Mouse (Mus musculus): ENCODE data around the gene Ptprn2. TPM values are rescaled to one million over a fixed set of nuclear protein-coding genes. Genes with fewer than 3 reads are reported as not detected.

Ptprn2 gene
- polyA plus RNA-seq, 1 experiment from 2014 or later = 0.19 TPM

DNA sequence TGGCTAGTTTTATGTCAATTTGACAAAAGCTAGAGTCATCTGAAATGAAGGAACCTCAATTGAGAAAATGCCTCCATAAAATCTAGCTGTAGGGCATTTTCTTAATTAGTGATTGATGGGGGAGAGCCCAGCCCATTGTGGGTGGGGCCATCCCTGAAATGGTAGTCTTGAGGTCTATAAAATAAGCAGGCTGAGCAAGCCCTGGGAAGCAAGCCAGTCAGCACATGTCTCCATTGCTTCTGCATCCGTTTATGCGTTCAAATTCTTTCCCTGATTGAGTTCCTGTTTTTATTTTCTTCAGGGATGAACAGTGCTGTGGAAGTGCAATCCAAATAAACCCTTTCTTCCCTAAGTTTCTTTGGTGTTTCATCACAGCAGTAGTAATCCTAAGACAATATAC, 152.0 kb downstream of the Ptprn2 start:
- Histone ChIP-seq H3K36me3 (ENCODE audit: control insufficient read depth, insufficient read depth, low read length) (no peaks in the 10 kb centered on the region), H3K4me2 (ENCODE audit: low read depth, low read length) (no peak overlapping the region), H3K27ac (ENCODE audit: low read length) (no peak overlapping the region), H3K9ac (ENCODE audit: low read length) (no peak overlapping the region), H3K4me3 (ENCODE audit: low read length) (no peak overlapping the region), H3K4me1 (replicated peaks; ENCODE audit: control insufficient read depth, insufficient read depth, low read length) (no peaks in the 10 kb centered on the region), H3K9me3 (ENCODE audit: control insufficient read depth, low read length) (no peaks in the 10 kb centered on the region), H3K27me3 (ENCODE audit: control insufficient read depth, insufficient read depth, low read depth, low read length) (no peaks in the 10 kb centered on the region)
- no peak for ATAC-seq (ENCODE audit: low read depth)
- WGBS = 67% methylated on average over 2 of the region's 2 CpGs

DNA sequence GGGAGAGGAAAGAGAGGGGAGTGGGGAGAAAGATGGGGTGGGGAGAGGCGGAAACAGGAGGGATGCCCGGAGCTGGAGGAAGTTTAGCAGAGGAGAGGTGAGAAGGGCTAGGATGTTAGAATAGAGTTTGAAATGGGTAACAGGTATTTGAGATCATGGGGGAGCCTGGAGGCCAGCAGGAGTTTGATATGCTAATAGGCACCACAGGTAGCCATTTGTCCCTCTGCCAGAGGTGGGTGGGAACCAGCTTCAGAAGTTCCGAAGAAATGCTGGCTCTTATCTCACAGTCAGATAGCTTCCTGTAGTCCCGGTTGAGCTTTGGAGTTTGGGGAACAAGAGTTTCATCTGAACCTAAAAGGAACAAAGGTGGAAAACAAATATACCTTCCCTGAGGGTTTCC, 155.4 kb downstream of the Ptprn2 start:
- H3K4me1 ChIP-seq (replicated peaks; ENCODE audit: control insufficient read depth, insufficient read depth, low read length) = no peaks in the 10 kb centered on the region
- no peaks in the 10 kb centered on the region for H3K27me3 ChIP-seq (ENCODE audit: control insufficient read depth, insufficient read depth, low read depth, low read length)
- no peak overlapping the region for H3K27ac ChIP-seq (ENCODE audit: low read length)
- ATAC-seq (ENCODE audit: low read depth) = no peak
- H3K36me3 ChIP-seq (ENCODE audit: control insufficient read depth, insufficient read depth, low read length) = no peaks in the 10 kb centered on the region
- WGBS = 6% methylated on average over 4 of the region's 4 CpGs
- no peak overlapping the region for H3K9ac ChIP-seq (ENCODE audit: low read length)
- no peak overlapping the region for H3K4me2 ChIP-seq (ENCODE audit: low read depth, low read length)
- H3K9me3 ChIP-seq (ENCODE audit: control insufficient read depth, low read length) = no peaks in the 10 kb centered on the region
- H3K4me3 ChIP-seq (ENCODE audit: low read length) = no peak overlapping the region

DNA sequence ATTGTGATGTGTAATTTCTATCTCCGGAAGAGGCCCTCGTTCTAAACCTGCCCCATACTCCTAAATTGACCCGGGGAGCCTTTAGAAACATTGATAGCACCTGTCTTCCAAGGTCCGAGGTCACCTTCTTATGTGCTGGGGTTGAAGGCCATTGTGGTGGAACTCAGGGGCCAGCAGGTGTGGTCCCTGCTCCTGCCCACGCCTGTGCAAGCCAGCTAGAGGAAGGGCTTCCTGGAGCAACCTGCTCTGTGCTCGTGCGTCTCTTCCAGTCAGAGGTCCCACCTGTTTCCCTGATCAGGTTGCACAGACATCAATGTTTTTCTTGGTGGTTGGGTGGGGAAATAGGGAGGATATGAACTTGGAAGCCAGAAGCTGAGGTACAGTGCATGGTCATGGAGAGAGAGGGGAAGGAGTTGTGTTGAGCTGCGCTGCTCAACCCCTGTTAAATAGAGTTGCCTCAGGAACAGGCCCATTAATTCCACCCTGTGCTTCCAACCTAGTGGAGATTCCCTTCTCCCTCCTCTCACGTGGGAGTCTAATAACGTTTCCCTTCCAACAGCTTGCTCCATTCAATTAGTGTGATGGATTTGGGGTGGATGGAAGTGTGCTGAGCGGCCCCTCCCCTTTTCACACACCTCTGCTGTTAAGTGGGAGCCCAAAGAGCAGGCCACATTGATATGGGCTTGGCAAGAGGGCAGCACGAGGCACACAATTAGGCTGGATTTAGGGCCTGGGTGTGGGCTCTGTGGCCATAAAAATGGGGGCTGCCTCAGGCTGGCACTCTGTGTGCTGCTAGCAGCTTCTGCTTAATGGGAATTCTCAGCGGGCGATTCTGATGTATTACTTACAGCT, 156.0 kb downstream of the Ptprn2 start:
- Histone ChIP-seq H3K9ac (ENCODE audit: low read length) (no peak overlapping the region), H3K4me1 (replicated peaks; ENCODE audit: control insufficient read depth, insufficient read depth, low read length) (no peaks in the 10 kb centered on the region), H3K4me2 (ENCODE audit: low read depth, low read length) (no peak overlapping the region), H3K9me3 (ENCODE audit: control insufficient read depth, low read length) (no peaks in the 10 kb centered on the region), H3K27me3 (ENCODE audit: control insufficient read depth, insufficient read depth, low read depth, low read length) (no peaks in the 10 kb centered on the region), H3K4me3 (ENCODE audit: low read length) (no peak overlapping the region), H3K27ac (ENCODE audit: low read length) (no peak overlapping the region), H3K36me3 (ENCODE audit: control insufficient read depth, insufficient read depth, low read length) (no peaks in the 10 kb centered on the region)
- WGBS = 25% methylated on average over 14 of the region's 14 CpGs
- ATAC-seq (ENCODE audit: low read depth) = no peak

DNA sequence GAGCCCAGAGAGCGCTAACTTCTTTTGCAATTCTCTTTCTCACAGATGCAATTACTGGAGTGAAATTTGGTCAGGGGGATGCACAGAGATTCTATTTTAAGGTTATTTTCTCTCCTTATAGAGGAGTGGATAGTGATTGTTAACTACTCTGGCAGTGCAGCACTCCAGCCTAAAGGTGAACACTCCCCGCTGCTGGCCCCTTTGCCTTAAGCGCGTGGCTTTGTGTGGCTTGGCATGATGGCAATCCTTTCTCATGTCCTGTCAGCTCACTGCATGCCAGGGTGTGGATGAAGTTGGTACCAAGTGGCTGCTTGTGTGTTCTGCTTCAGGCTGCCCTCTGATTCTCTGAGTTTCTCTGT, 156.7 kb downstream of the Ptprn2 start:
- Histone ChIP-seq H3K27me3 (ENCODE audit: control insufficient read depth, insufficient read depth, low read depth, low read length) (no peaks in the 10 kb centered on the region), H3K9ac (ENCODE audit: low read length) (no peak overlapping the region), H3K27ac (ENCODE audit: low read length) (no peak overlapping the region), H3K4me1 (replicated peaks; ENCODE audit: control insufficient read depth, insufficient read depth, low read length) (no peaks in the 10 kb centered on the region), H3K36me3 (ENCODE audit: control insufficient read depth, insufficient read depth, low read length) (no peaks in the 10 kb centered on the region), H3K9me3 (ENCODE audit: control insufficient read depth, low read length) (no peaks in the 10 kb centered on the region), H3K4me3 (ENCODE audit: low read length) (no peak overlapping the region), H3K4me2 (ENCODE audit: low read depth, low read length) (no peak overlapping the region)
- WGBS = 68% methylated on average over 4 of the region's 4 CpGs
- ATAC-seq (ENCODE audit: low read depth) = no peak

DNA sequence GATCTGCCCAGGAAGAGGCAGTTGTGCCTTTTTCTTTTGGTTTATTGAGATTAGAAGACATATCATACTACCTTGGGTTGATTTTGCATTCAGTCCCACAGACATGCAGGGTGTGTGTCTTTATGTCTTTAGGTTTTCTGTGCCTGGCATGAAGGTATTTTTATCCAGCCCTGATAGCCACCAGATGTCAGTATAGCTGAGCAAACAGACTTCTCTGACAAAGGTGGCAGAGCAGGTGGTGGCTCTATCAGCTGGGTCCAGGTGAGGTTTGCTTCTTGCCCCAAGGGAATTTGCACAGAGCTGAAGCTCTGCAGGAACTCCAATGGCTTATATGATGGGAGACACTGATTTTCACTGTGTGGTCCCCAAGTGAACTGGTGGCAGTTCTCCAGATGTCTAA, 161.3 kb downstream of the Ptprn2 start:
- Histone ChIP-seq H3K27ac (ENCODE audit: low read length) (no peak overlapping the region), H3K4me2 (ENCODE audit: low read depth, low read length) (no peak overlapping the region), H3K36me3 (ENCODE audit: control insufficient read depth, insufficient read depth, low read length) (no peaks in the 10 kb centered on the region), H3K9ac (ENCODE audit: low read length) (no peak overlapping the region), H3K9me3 (ENCODE audit: control insufficient read depth, low read length) (no peaks in the 10 kb centered on the region), H3K4me3 (ENCODE audit: low read length) (no peak overlapping the region), H3K27me3 (ENCODE audit: control insufficient read depth, insufficient read depth, low read depth, low read length) (no peaks in the 10 kb centered on the region), H3K4me1 (replicated peaks; ENCODE audit: control insufficient read depth, insufficient read depth, low read length) (no peaks in the 10 kb centered on the region)
- no peak for ATAC-seq (ENCODE audit: low read depth)

DNA sequence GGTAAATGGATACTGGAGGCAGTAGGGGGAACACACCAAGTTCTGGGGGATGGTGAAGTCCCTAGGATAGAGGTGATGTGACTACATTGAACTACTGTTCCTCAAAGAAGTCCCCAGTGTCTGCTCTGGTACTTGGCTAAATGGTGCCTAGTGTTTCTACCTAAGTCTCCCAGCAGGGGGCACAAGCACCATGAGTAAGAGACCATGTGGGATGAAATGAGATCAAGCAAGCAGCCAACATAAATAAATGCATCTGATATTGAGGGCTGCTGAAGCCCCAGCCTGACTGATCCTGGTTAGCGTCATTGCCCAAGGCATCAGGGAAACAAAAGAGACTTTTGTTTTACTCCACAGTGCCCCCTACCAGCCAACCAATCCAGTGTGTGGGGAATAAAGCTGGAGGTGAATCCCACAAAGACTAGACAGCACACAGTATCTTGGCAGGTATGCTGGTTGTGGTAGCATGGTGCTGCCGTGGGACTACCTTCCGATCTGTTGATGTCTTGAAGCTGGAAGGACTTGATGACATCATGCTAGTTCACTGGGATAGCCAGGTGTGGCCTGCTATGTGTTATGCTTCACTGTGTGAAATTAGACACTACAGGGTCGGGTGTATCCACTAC, 163.2 kb downstream of the Ptprn2 start:
- no peak overlapping the region for H3K4me3 ChIP-seq (ENCODE audit: low read length)
- H3K9me3 ChIP-seq (ENCODE audit: control insufficient read depth, low read length) = no peaks in the 10 kb centered on the region
- no peak overlapping the region for H3K4me2 ChIP-seq (ENCODE audit: low read depth, low read length)
- H3K4me1 ChIP-seq (replicated peaks; ENCODE audit: control insufficient read depth, insufficient read depth, low read length) = no peaks in the 10 kb centered on the region
- H3K27me3 ChIP-seq (ENCODE audit: control insufficient read depth, insufficient read depth, low read depth, low read length) = no peaks in the 10 kb centered on the region
- H3K36me3 ChIP-seq (ENCODE audit: control insufficient read depth, insufficient read depth, low read length) = no peaks in the 10 kb centered on the region
- H3K9ac ChIP-seq (ENCODE audit: low read length) = no peak overlapping the region
- ATAC-seq (ENCODE audit: low read depth) = no peak
- WGBS = 67% methylated on average over 4 of the region's 4 CpGs
- H3K27ac ChIP-seq (ENCODE audit: low read length) = no peak overlapping the region

DNA sequence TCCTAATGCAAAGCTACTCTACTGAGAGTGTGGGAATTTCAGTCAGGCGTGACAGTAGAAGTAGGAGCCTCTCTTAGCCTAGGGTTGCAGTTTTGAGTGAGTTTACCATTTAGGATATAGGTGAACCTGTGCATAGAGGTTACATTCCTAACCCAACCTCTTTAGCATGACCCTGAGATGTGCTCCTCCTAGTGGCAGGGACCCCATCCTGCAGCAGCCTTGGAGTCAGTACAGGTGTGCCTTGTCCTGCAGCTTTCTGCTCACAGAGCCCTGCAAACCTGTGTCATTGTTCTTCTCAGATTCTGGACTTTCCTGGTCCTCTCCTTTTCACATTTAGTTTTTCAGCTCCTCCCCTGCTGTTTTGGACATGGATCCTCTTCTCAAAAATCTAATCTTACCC, 168.2 kb downstream of the Ptprn2 start:
- H3K27ac ChIP-seq (ENCODE audit: low read length) = no peak overlapping the region
- H3K9ac ChIP-seq (ENCODE audit: low read length) = no peak overlapping the region
- H3K4me3 ChIP-seq (ENCODE audit: low read length) = no peak overlapping the region
- H3K4me2 ChIP-seq (ENCODE audit: low read depth, low read length) = no peak overlapping the region
- H3K36me3 ChIP-seq (ENCODE audit: control insufficient read depth, insufficient read depth, low read length) = no peaks in the 10 kb centered on the region
- no peak for ATAC-seq (ENCODE audit: low read depth)
- WGBS = 58% methylated on average over 1 of the region's 1 CpGs
- no peaks in the 10 kb centered on the region for H3K4me1 ChIP-seq (replicated peaks; ENCODE audit: control insufficient read depth, insufficient read depth, low read length)
- no peaks in the 10 kb centered on the region for H3K27me3 ChIP-seq (ENCODE audit: control insufficient read depth, insufficient read depth, low read depth, low read length)
- H3K9me3 ChIP-seq (ENCODE audit: control insufficient read depth, low read length) = no peaks in the 10 kb centered on the region

DNA sequence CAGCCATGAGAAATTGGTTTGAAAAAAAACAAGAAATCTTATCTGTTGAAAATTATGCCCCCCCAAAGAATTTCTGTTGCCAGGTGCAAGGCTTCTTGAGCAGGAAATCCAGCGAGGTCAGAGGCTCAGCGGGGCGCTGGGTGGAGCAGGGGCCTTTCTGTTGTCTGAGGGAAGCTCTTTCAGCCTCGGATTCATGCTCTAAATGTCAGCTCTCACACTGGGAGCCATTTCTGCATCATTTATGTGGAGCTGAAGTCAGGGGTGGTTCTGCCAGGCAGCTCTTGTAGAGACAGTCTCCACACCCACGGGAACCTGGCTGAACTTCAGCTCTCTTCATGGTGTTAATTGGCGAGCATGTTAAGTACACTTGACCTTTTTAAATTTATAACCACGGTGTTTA, 174.6 kb downstream of the Ptprn2 start:
- Histone ChIP-seq H3K27ac (ENCODE audit: low read length) (no peak overlapping the region), H3K4me2 (ENCODE audit: low read depth, low read length) (no peak overlapping the region), H3K9ac (ENCODE audit: low read length) (no peak overlapping the region), H3K36me3 (ENCODE audit: control insufficient read depth, insufficient read depth, low read length) (no peaks in the 10 kb centered on the region), H3K4me3 (ENCODE audit: low read length) (no peak overlapping the region), H3K27me3 (ENCODE audit: control insufficient read depth, insufficient read depth, low read depth, low read length) (no peaks in the 10 kb centered on the region), H3K9me3 (ENCODE audit: control insufficient read depth, low read length) (no peaks in the 10 kb centered on the region), H3K4me1 (replicated peaks; ENCODE audit: control insufficient read depth, insufficient read depth, low read length) (no peaks in the 10 kb centered on the region)
- WGBS = 10% methylated on average over 7 of the region's 7 CpGs
- ATAC-seq (ENCODE audit: low read depth) = no peak

DNA sequence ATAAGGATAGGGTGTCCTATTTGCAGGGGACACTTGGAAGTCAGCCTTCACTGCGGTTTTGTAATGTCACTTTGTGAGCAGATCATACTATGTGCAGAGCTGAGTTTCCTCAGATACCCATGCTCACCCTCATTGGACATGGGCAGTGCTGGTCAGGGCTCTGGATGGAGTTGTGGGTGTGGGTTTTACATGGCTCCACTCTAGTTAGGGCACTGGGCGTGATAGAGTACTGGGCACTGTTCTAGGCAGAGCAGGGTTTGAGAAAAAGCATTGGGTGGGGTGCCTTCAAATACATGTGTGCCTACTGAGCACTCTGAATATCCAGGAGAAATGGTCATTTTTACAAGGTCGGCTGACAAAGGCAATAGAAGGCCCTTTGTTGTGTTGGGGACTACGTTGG, 175.5 kb downstream of the Ptprn2 start:
- Histone ChIP-seq H3K9me3 (ENCODE audit: control insufficient read depth, low read length) (no peaks in the 10 kb centered on the region), H3K9ac (ENCODE audit: low read length) (no peak overlapping the region), H3K36me3 (ENCODE audit: control insufficient read depth, insufficient read depth, low read length) (no peaks in the 10 kb centered on the region), H3K4me2 (ENCODE audit: low read depth, low read length) (no peak overlapping the region), H3K4me1 (replicated peaks; ENCODE audit: control insufficient read depth, insufficient read depth, low read length) (no peaks in the 10 kb centered on the region), H3K27me3 (ENCODE audit: control insufficient read depth, insufficient read depth, low read depth, low read length) (no peaks in the 10 kb centered on the region), H3K27ac (ENCODE audit: low read length) (no peak overlapping the region), H3K4me3 (ENCODE audit: low read length) (no peak overlapping the region)
- no peak for ATAC-seq (ENCODE audit: low read depth)
- 74% methylated on average over 4 of the region's 4 CpGs for WGBS

Data from lung, embryonic 16.5 days (tissue).